Mouse (Mus musculus): ENCODE measurements around the gene Ebf3.

Gene Ebf3

DNA sequence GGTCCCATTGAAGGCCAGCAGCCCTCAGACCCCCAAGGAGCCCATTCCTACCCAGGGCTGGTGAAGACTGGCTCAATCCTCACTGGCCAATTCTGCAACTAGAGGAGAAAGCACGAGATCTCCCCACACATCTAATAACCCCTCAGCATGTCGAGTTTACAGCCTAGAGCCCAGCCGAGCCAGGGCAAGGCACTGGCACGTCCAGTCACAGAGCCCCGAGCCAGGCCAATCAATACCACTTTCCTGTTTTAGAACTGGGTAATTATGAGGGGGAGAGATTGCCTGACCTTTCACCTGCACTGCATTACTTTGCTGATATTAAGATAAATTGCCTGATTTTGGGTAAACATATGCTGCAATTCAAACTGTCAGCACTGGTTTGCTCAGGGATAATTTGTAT, 105.7 kb downstream of the Ebf3 start:
- no peak for DNase-seq (ENCODE audit: low spot score in 2 of 2)

DNA sequence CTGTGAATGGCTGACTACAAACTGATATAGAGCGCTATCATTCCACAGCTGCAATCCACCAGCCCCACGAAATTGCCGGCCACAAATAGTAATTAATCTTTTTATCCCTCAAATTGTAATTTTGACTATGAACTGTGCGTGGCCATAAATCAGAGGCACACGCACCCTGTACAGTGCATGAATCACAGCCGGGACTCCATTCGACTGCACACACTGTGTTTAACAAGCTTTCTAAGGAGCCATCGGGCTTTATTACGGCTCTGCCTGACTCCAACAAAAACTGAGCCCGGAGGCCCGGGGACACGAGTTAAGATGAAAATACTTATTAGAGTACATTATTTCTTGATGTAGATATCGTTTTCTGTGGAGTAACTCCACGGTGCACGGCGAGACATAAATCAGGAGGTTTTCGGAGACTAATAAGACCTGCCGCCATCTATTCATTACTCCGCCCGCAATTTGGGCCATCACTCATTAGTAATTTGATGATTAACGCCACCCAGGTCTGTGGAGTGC, 107.4 kb downstream of the Ebf3 start:
- DNase-seq (ENCODE audit: low spot score in 2 of 2), result no peak

DNA sequence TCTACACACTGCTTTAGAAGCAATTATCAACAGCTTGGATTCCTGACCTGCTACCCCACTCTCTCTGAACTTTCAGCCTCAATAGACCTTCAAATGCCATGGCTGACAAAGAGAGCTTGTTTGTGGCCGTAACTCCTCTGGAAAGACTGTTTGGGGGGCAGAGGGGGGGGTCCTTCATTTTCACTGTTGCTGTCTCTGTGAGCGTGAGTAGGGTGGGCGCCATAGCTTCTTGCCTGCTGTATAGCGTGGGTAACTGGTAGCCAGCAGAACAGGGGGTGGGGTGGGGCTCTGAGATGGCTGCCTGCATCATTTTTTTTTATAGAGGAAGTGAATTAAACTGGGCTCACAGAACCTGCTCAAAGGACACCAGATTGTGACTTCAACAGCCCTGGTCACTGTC, 114.7 kb downstream of the Ebf3 start:
- no peak for DNase-seq (ENCODE audit: low spot score in 2 of 2)

GRCm38 (mm10) chr7:137198921-137199320, 115.3 kb downstream of the Ebf3 start:
- no peak for DNase-seq (ENCODE audit: low spot score in 2 of 2)

DNA sequence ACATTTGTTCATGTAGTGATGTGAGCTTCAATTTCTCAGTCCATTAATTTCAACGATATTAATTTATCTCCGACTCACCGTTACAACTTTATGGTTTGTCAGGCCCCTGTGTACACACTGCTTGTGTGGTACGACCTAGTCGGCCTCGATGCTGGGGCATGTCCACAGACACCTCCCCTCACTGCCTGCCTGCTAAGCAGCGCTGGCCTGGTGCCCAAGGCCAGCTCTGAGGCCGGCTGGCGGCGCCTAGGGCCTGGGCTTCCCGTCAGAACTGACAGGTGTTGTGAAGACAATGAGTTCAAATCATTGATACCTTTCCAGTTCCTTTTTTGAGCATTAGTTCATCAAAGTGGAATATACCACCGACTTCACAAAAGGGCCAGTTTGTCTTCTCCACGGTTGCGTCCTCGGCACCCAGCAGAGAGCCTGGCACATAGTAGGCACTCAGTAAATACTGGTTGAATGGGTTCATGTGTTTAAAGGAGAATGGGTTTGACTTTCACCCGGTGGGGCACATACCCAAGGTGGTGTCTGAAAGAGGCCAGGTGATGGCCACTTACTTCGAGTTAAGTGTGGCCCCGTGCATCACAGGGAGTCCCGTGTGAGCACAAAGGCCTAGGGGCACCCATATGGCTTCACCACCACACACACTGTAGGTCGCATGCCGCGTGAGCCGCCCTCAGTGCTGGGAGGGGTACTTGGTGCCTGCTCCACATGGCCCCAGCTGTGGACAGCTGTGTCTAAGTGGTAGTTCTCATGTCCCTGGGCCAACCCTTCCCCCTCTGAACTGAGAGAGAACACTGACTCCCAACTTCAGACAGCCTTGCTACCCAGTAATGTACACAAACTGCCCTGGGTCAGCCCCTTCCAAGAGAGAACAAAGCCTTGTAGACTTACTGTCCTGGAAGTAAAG, 116.9 kb downstream of the Ebf3 start:
- DNase-seq (ENCODE audit: low spot score in 2 of 2), result no peak

DNA sequence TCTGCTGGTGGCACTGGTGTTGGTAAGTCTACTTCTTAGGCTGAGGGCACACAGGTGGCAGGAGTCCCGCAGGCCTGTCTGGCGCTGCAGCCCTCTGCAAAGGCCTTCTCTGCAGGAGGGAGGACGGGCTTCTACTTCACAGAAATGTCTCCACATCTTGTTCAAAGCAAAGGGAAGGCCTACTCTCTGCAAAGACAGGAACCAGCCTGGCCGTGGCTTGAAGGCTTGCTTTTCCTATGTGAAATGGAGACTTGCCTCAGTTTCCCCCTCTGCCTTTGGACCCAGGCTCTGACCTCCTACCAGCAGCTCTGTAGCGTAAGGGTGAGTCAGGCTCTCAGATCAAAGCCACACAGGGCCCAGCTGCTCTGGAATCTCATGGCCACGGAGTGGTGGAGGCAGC, 117.7 kb downstream of the Ebf3 start:
- no peak for DNase-seq (ENCODE audit: low spot score in 2 of 2)

DNA sequence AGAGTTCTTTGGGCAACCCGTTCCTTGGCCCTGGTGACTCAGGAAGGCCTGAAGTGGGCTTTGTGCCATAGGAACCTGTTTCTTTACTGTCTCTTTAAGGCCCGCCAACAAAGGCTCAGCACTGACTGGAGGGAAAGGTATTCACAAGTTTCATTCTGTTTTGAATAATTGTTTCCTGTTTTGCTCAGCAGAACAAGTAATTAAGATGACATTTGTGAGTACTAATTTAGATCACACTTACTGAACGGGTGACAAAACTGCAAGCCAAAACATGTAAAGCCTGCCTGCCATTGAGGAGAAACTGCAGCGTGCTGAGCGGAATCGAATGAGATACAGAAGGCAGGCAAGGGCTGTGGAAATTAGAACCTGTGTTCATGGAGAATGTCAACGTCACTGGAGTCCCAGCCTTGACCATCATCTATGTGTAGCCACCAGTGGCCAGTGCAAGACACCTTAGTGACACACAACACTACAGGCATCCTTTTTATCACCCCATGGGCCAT, 121.4 kb downstream of the Ebf3 start:
- DNase-seq (ENCODE audit: low spot score in 2 of 2), result no peak

DNA sequence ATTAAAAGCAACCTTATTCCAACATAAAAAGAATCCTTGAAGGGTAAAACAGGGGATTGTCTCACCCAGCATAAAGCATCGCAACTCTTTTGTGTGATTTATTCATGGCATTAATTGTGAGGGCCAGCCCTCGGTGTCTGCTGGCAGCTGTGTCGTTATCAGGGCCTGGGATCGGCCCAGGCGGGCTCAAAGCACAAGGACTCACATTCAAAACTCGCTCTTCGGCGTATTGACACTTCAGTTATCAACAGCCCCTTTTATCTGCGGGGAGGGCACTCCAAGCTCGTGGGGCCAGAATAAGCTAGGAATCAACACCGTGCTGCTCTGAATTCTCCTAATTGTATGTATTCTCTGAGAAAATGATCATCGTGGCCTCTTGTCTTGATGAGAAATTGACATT, 122.4 kb downstream of the Ebf3 start:
- no peak for DNase-seq (ENCODE audit: low spot score in 2 of 2)

DNA sequence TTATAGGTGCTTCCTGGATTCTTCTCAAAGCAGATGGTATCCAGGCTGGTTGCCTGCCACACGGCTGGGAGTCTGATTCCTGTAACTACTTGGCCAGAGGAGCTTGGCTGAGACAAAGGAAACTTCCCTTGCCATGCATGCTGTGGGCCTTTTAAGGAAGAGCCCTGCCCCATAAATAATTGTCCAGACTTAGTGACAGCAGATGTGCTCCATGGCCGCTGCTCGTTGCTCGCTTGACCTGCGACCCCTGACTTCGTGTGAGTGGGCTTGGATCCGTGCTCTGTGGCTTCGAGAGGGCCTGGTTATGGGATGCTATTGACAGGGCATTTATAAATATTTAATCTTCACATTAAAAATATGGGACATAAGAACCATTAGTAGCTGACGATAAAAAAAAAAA, 142.0 kb downstream of the Ebf3 start:
- no peak for DNase-seq (ENCODE audit: low spot score in 2 of 2)

- no peak for DNase-seq (ENCODE audit: low spot score in 2 of 2)
Measured at GRCm38 (mm10) chr7:137159086-137159485, 155.2 kb downstream of the Ebf3 start.

DNA sequence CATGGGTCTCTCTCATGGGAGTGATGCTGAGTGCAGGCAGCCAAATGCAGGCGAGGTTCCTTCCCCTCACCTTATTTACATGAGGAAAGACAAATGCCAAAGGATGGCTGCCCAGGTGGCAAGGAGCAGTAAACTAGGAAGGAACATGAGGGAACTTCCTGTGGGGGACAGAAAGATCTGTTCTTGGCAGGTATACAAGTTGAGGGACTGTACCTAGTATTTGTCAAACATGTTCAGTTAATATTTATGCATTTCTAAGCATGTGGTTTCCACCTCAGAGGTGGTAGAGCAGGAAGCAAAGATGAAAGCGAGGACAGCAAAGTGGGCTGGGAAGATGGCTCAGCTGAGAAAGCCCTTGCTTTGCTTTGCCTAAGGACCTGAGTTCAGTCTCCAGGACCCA, 159.6 kb downstream of the Ebf3 start:
- DNase-seq (ENCODE audit: low spot score in 2 of 2), result no peak

DNA sequence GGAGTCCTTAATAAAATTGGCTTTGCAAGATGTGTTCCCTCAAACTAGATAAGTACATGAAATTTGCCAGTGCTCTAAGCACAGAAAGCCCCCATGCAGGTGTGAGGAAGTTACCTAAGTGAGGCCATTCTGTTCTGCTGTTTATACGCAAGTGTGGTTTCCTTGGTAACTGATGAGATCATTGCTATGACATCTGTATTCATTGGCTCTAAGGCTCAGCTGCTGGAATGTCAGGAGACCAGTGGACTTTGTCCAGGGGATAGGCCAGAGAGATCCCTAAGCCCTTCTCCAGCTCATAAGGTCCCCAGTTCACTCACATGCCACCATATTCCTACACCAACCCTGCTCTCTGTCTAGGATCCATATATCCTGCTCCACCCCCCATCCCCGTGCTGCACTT, 162.4 kb downstream of the Ebf3 start:
- DNase-seq (ENCODE audit: low spot score in 2 of 2), result no peak

- DNase-seq (ENCODE audit: low spot score in 2 of 2), result no peak
Measured at GRCm38 (mm10) chr7:137147101-137147500, 167.1 kb downstream of the Ebf3 start.
